Mouse (Mus musculus) hindbrain, embryonic 11.5 days (tissue): ENCODE results near the gene Ccdc86. TPM values are rescaled to one million over a fixed set of nuclear protein-coding genes. Genes with fewer than 3 reads are reported as not detected.

Source experiments
- ATAC-seq: fragments of 200-750 bp; cut with Nextera tagmentation; 2 replicates; pipeline ENCODE4 v1.8.0; 2017; ENCODE audit warnings: mild to moderate bottlenecking, moderate TSS enrichment, moderate library complexity; ENCODE audit not compliant: low FRiP score
- DNase-seq: peaks from one replicate; pipeline ENCODE4 v3.0.0-alpha.2; 2015; ENCODE audit warnings: low spot score
- H3K27ac ChIP-seq: fragments of 300-500 bp; sonication (generic); 2 replicates; pipeline ENCODE4 v1.5.1; 2014; ENCODE audit warnings: mild to moderate bottlenecking, low read depth, low read length
- H3K27me3 ChIP-seq: fragments of 300-500 bp; sonication (generic); 2 replicates; pipeline ENCODE4 v1.6.1; 2014; ENCODE audit warnings: mild to moderate bottlenecking, low read length, moderate library complexity, mixed read lengths; ENCODE audit not compliant: control insufficient read depth, insufficient read depth
- H3K36me3 ChIP-seq: fragments of 300-500 bp; sonication (generic); 2 replicates; pipeline ENCODE4 v1.6.1; 2014; ENCODE audit warnings: mild to moderate bottlenecking, low read length, moderate library complexity, mixed read lengths; ENCODE audit not compliant: control insufficient read depth, insufficient read depth
- H3K4me1 ChIP-seq: fragments of 300-500 bp; sonication (generic); replicated peaks from 2 replicates; pipeline ENCODE4 v1.6.1; 2014; ENCODE audit warnings: low read length, mixed read lengths; ENCODE audit not compliant: control insufficient read depth, insufficient read depth
- H3K4me2 ChIP-seq: fragments of 300-500 bp; sonication (generic); replicated peaks from 2 replicates; pipeline ENCODE4 v1.6.1; 2014; ENCODE audit warnings: mild to moderate bottlenecking, low read depth, low read length
- H3K4me3 ChIP-seq: fragments of 300-500 bp; sonication (generic); 2 replicates; pipeline ENCODE4 v1.5.1; 2014; ENCODE audit warnings: low read depth, low read length
- H3K9ac ChIP-seq: fragments of 300-500 bp; sonication (generic); 2 replicates; pipeline ENCODE4 v1.6.1; 2014; ENCODE audit warnings: low read depth, low read length
- H3K9me3 ChIP-seq: fragments of 300-500 bp; sonication (generic); 2 replicates; pipeline ENCODE4 v1.6.1; 2016; ENCODE audit warnings: low read length; ENCODE audit not compliant: control insufficient read depth
- WGBS: fragments of 180-500 bp; shearing (Covaris S2); extraction: QIAGEN DNeasy Blood & Tissue Kit; methylation state at CpG from one replicate; pipeline ENCODE4 v1.1.7; 2014; 5-methylcytosine and 5-hydroxymethylcytosine counted together
- polyA plus RNA-seq: library from polyadenylated mRNA; unstranded; fragments of >200 nt; fragmentation: Nextera tagmentation; extraction: Ambion mirVana; gene quantifications from 2 replicates; pipeline ENCODE4 v1.2.1, GENCODE M21; 2014

Ccdc86 gene
- polyA plus RNA-seq, 1 experiment from 2014 or later = 17.5 TPM

DNA sequence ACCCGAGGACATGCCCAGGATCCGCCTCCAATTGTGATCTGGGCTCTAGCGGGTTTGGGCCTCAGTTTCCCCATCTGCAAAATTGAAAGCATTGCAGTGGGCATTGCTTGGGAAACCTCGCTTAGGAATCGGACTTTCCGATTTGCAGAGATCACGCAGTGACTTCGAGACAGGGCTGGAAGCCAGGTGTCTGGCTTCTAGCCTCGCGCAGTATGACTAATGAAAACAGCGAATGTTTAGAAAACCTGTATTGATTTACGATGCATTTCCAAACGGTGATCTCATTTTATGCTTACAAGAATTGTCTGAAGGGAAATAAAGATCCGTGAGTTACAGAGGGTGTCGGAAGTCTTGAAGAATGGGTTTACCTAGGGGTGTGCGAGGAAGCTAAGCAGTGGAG is 53.4 kb downstream of the Ccdc86 start:
- DNase-seq (no peak), ATAC-seq (no peak)
- H3K9ac ChIP-seq = peak overlapping the region; percentile 79
- no peaks in the 10 kb centered on the region; the same call in 1 of the 2 replicates for H3K4me1 ChIP-seq
- 0 out of 2 replicates have a peak, but pooled peaks cover 5% of the 10 kb centered on the region for H3K36me3 ChIP-seq
- WGBS = 3% methylated on average over 16 of the region's 16 CpGs
- peak overlapping the region; percentile 82 for H3K4me2 ChIP-seq
- peak overlapping the region; percentile 67 for H3K4me3 ChIP-seq
- H3K27me3 ChIP-seq = no peaks in the 10 kb centered on the region
- H3K27ac ChIP-seq = peak overlapping the region; percentile 92
- H3K9me3 ChIP-seq = no peaks in the 10 kb centered on the region

DNA sequence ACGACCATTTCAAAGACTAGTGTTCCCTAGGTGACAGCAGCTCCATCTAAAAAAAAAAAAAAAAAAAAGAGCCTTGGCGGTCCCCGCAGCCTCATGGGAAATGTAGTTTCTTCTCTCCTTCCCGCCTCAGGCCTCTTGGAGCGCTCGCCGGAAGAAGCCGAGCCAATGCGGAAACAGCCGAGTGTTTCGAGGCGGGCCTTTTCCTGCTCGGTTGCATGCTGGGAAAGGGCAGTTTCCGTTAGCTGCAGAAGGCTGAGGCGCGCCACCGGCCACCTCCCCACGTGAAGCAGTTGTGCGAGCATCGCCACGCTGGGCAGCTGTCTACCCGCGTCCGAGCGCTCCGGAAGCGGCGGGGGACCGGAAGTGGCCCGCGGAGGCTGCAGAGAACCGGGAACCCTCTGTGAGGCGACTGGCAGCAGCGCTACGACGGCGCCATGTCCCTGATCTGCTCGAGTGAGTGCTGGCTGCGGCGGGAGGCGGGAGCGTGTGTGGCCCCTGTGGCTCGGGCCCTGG is 54.0 kb downstream of the Ccdc86 start, which contains the start of gene Prpf19:
Gene Prpf19 (plus strand): TSS at position 216 of the 513 bp plus-strand sequence.
- H3K36me3 ChIP-seq = 0 out of 2 replicates have a peak, but pooled peaks cover 3% of the 10 kb centered on the region
- no peaks in the 10 kb centered on the region for H3K9me3 ChIP-seq
- H3K27ac ChIP-seq = peak within 1 kb of the TSS; percentile 92
- peak within 1 kb of the TSS; percentile 82 for H3K4me2 ChIP-seq
- H3K4me1 ChIP-seq = no peaks in the 10 kb centered on the region; the same call in 1 of the 2 replicates
- H3K9ac ChIP-seq = peak within 1 kb of the TSS; percentile 79
- WGBS = under 1% methylated on average over 43 of the region's 43 CpGs
- peak; percentile 96 for ATAC-seq
- DNase-seq = peak; percentile 99
- H3K4me3 ChIP-seq = peak within 1 kb of the TSS; percentile 67
- H3K27me3 ChIP-seq = no peaks in the 10 kb centered on the region

DNA sequence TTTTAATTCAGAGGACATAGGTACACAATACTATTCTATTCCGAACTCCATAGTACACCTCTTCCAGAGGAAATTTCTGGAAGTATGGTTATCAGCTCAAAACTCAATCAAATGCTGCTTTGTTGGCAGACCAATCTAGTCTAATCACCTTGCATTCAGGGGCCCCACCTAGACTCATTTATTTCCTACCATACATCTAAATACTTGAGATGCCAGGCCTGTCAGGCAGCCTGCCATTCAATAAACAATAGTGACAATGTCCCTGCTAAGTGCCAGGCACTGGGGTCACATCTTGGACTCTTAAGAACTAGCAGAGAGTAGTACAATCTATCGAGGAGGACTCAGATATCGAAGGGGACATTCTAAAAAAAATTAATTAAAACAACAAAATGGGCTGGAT is 56.9 kb downstream of the Ccdc86 start:
- H3K27me3 ChIP-seq = no peaks in the 10 kb centered on the region
- WGBS = 90% methylated on average over 3 of the region's 3 CpGs
- H3K9me3 ChIP-seq = no peaks in the 10 kb centered on the region
- no peak for ATAC-seq
- no peaks in the 10 kb centered on the region; the same call in 1 of the 2 replicates for H3K4me1 ChIP-seq
- H3K36me3 ChIP-seq = no peaks in the 10 kb centered on the region
- H3K4me2 ChIP-seq = no peak overlapping the region
- H3K27ac ChIP-seq = no peak overlapping the region
- DNase-seq = no peak
- H3K4me3 ChIP-seq = no peak overlapping the region
- no peak overlapping the region for H3K9ac ChIP-seq

Other genes starting within 250 kb of the Ccdc86 start
- gene Cd5, start 210.3 kb downstream of the Ccdc86 start, polyA plus RNA-seq = not detected in 2 replicates
- not detected in 2 replicates for gene Cd6, start 119.2 kb downstream of the Ccdc86 start, polyA plus RNA-seq
- 0.13 and 0.37 TPM in 2 replicates for gene Slc15a3, start 109.5 kb downstream of the Ccdc86 start, polyA plus RNA-seq
- gene Tmem132a, start 79.3 kb downstream of the Ccdc86 start, polyA plus RNA-seq = 56.2 and 61.3 TPM in 2 replicates
- 44.1 and 44.9 TPM in 2 replicates for gene Tmem109, start 67.3 kb downstream of the Ccdc86 start, polyA plus RNA-seq
- 50.4 and 58.6 TPM in 2 replicates for gene Prpf19, start 54.0 kb downstream of the Ccdc86 start, polyA plus RNA-seq
- gene Zp1, start 28.6 kb downstream of the Ccdc86 start, polyA plus RNA-seq = not detected in 2 replicates
- gene Ptgdr2, start 12.1 kb downstream of the Ccdc86 start, polyA plus RNA-seq = 0.10 TPM in 1 of 2 replicates, not detected in the other
- gene Ms4a10, start 25.4 kb upstream of the Ccdc86 start, polyA plus RNA-seq = 0.17 TPM in 1 of 2 replicates, not detected in the other
- gene Ms4a15, start 44.0 kb upstream of the Ccdc86 start, polyA plus RNA-seq = not detected in 2 replicates
- gene Ms4a18, start 68.8 kb upstream of the Ccdc86 start, polyA plus RNA-seq = not detected in 2 replicates
- gene Ms4a8a, start 131.8 kb upstream of the Ccdc86 start, polyA plus RNA-seq = not detected in 2 replicates
- not detected in 2 replicates for gene 1700017D01Rik, start 181.6 kb upstream of the Ccdc86 start, polyA plus RNA-seq
- gene 1700025F22Rik, start 216.1 kb upstream of the Ccdc86 start, polyA plus RNA-seq = not detected in 2 replicates
- gene Ms4a13, start 247.5 kb upstream of the Ccdc86 start, polyA plus RNA-seq = not detected in 2 replicates